Mouse (Mus musculus): ENCODE measurements around the gene Ell. TPM values are rescaled to one million over a fixed set of nuclear protein-coding genes. Genes with fewer than 3 reads are reported as not detected.

Ell gene
- 10 to 100 TPM; 38.3 to 48.7 TPM for total RNA-seq (2023)

DNA sequence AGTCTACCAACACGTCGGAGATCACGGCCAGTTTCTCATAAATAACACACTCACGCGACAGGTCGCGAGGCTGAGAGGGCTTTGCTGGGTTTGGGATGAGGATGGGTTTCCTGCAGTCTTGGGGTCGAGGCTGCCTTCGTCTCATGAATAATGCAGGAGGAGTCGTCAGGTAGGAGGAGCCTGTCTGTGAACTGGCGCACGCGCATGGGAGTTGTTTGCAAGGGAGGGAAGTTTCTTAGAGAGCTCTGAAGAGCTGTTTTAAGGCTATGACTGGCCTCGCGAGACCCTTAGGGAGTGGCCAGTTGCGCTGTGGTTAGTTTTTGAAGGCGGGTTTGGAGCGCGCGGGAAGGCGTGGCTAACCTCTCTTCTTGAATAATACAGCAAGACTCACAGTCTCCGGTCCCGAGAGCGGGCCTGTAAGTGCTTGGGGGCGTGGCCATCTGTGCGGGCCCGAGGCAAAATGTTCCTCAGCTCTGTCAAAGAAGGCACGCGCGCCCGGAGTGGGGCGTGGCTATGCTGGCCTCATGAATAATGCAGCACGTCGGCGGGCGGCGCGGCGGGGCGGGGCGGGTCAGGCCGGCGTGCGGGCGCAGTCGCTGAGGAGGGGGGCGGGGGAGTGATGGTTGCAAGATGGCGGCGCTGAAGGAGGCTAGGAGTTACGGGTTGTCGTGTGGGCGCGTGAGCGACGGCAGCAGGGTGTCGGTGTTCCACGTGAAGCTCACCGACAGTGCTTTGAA lies at the start of gene Ell:
Ell (plus strand) TSS at position 381 of the 737 bp plus-strand sequence.

GRCm38 (mm10) chr8:70492664-70493640 lies 46.3 kb upstream of the Ell start, which contains the start of gene Crlf1:
Gene Crlf1 (plus strand): TSS chr8:70493158.

DNA sequence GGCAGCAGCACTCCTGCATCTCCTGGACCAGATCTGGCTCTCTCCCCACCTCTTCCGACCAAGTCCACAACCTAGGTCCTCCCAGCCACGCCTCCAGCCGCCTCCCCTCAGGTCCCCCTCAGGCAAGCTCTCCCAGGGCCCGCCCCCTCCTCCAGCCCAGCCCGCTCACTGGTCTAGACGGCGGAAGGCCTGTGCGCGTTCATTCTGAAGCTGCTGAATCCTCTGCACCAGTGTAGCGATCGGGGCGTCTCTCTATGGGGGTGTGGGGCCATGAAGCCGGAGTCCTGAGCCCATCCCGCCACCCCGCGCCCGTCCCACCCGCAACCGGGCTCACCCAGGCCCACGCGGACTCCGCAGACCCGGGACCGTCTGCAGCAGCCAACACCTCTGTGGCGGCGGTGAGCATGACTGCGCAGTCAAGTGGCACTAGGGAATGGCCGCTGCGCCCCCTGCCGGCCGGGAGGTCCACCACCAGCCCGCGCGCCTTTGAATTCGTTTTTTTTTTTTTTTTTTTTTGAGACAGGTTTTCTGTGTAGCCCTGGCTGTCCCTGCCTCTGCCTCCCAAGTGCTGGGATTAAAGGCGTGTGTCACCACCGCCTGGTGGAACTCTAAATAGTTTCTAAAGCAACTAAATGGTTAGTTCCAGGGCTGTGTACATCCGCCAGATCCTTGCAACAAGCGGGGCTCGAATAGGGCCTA lies 32.8 kb upstream of the Ell start, which contains the start of gene Rex1bd:
Rex1bd (minus strand) TSS at position 425 of the 699 bp plus-strand sequence.

GRCm38 (mm10) chr8:70510228-70510915 lies 28.9 kb upstream of the Ell start, which contains the start of gene Uba52:
Gene Uba52 (minus strand): TSS chr8:70510801.

DNA sequence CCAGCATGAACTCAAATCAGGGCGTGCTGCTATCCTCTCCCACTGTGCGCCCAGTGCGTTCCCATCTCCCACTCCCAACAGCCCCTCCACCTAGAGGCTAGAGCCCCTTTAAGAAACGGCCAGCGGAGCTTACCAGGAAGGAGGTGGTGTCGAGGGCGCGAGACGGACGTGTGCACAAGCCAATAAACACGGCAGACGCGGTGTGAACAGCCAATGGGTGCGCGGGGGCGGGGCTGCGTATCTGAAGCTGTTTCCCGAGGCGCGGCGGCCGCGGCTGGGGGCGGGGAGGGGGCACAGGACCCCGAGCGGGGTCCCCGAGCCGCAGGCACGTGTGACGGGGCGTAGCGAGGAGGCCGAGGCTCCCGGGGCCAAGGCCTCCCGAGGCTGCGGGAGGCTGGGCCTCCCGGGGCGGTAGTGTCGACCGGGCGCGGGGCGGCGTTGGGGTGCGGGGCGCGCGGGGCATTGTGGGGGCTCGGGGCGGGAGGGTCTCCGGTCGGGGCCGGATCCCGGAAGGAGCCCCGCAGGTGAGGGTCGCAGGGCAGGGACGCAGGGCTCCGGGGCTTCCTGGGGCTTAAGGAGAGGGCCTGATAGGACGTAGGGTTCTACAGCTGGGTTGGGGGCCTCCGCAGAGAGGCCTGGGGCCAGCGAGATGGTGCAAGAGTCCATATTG lies 11.6 kb upstream of the Ell start, which contains the start of the genes Fkbp8 and Kxd1:
Fkbp8 (plus strand) TSS at position 213 of the 670 bp plus-strand sequence.
Kxd1 (minus strand) TSS at position 445 of the 670 bp plus-strand sequence.

GRCm38 (mm10) chr8:70593961-70594609 lies 54.8 kb downstream of the Ell start, which contains the start of gene Isyna1:
Gene Isyna1 (plus strand): TSS chr8:70594373.

DNA sequence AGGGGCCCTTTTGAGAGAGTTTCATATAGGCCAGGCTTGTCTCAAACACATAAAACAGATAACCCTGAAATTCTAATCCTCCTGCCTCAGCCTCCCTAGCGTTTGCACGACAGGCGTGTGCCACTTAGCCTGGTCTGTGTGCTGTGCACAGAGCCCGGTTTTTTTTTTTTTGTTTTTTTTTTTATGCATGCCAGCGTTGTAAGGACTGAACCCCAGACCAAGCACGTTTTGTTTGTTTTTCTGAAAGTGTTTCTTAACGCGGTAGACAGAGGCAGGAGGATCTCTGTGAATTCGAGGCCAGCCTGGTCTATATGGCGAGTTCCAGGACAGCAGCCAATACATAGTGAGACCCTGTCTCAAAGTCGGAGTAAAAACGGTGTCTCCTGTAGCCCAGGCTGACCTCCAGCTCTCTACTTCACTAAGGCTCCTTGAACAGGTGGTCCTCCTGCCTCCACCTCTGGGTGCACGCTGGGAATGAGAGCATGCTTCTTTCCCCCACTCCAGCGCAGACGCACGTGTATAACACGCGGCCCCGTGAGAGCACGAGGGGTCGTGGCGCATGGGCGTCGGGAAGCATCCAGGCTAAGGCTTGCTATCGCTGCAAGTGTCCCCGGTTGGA lies 69.6 kb downstream of the Ell start, which contains the start of gene Ssbp4:
Ssbp4 (minus strand) TSS at position 124 of the 619 bp plus-strand sequence.

GRCm38 (mm10) chr8:70615894-70616293 lies 76.6 kb downstream of the Ell start, which contains the start of gene Lrrc25:
Gene Lrrc25 (plus strand): TSS chr8:70616155.

DNA sequence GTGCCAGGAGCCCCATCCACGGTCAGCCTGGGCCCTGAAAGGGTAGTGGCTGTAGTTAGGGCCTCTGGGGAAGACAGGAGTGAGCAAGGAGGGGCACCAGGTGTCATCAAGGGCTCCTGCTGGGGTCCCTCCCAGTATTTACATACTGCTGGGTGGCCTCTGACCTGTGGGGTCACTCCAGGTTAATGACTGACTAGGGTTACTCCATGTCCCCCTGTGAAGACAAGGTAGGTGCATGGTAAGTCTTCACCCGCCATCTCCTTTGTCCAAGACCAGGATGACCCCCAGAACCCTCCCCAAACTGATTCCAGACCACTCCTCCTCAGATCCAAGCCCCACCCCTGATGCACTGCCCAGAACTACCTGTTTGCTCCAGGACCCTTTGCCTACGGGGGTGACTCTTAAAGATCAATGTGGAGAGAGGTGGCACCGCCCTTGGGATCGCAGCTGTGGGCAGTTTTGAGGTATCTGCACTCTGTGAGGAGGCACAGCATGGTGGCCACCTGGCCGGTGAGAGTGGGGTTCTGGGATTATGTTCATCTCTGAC lies 93.2 kb downstream of the Ell start, which contains the start of gene Gdf15:
Gdf15 (minus strand) TSS at position 111 of the 547 bp plus-strand sequence.

Other genes with a start within 250 kb of the Ell start
- 10 to 100 TPM; 45.8 to 47.9 TPM for gene Ddx49, start 237.0 kb upstream of the Ell start, total RNA-seq (2023)
- gene Cope, start 236.9 kb upstream of the Ell start, total RNA-seq (2023), result 100 to 1,000 TPM; 162 TPM
- gene Cers1, start 223.7 kb upstream of the Ell start, total RNA-seq (2023), result not detected
- not detected for gene Gdf1, start 209.6 kb upstream of the Ell start, total RNA-seq (2023)
- gene Upf1, start 186.2 kb upstream of the Ell start, total RNA-seq (2023), result 10 to 100 TPM; 57.5 to 62.4 TPM
- gene Comp, start 165.9 kb upstream of the Ell start, total RNA-seq (2023), result 1 to 10 TPM in 1 of 2 experiments, under 1 TPM in 1; 0.97 to 2.9 TPM
- gene Crtc1, start 99.9 kb upstream of the Ell start, total RNA-seq (2023), result 10 to 100 TPM in 1 of 2 experiments, 1 to 10 TPM in 1; 9.7 to 10.2 TPM
- 1 to 10 TPM; 7.1 to 7.7 TPM for gene Klhl26, start 62.5 kb upstream of the Ell start, total RNA-seq (2023)
- gene Tmem59l, start 52.1 kb upstream of the Ell start, total RNA-seq (2023), result not detected
- gene Crlf1, start 46.3 kb upstream of the Ell start, total RNA-seq (2023), result not detected
- gene Rex1bd, start 32.7 kb upstream of the Ell start, total RNA-seq (2023), result 10 to 100 TPM; 45.5 to 50.2 TPM
- 1,000 to 10,000 TPM; 1,782 to 1,797 TPM for gene Uba52, start 28.7 kb upstream of the Ell start, total RNA-seq (2023)
- gene Fkbp8, start 11.7 kb upstream of the Ell start, total RNA-seq (2023), result 100 to 1,000 TPM; 180 to 186 TPM
- gene Kxd1, start 11.5 kb upstream of the Ell start, total RNA-seq (2023), result 10 to 100 TPM; 72.6 to 79.4 TPM
- 10 to 100 TPM; 53.8 to 56.4 TPM for gene Isyna1, start 54.9 kb downstream of the Ell start, total RNA-seq (2023)
- 100 to 1,000 TPM; 135 to 148 TPM for gene Ssbp4, start 69.4 kb downstream of the Ell start, total RNA-seq (2023)
- 100 to 1,000 TPM; 164 to 177 TPM for gene Lrrc25, start 76.7 kb downstream of the Ell start, total RNA-seq (2023)
- 10 to 100 TPM; 54.8 to 78.0 TPM for gene Gdf15, start 93.0 kb downstream of the Ell start, total RNA-seq (2023)
- 1 to 10 TPM; 7.2 to 9.8 TPM for gene Pgpep1, start 120.9 kb downstream of the Ell start, total RNA-seq (2023)
- gene Lsm4, start 133.8 kb downstream of the Ell start, total RNA-seq (2023), result 10 to 100 TPM; 46.0 to 54.9 TPM
- gene Jund, start 159.5 kb downstream of the Ell start, total RNA-seq (2023), result 1,000 to 10,000 TPM; 1,065 to 1,168 TPM
- 10 to 100 TPM; 15.5 to 15.9 TPM for gene Iqcn, start 164.0 kb downstream of the Ell start, total RNA-seq (2023)
- gene Gm3336, start 179.1 kb downstream of the Ell start, total RNA-seq (2023), result under 1 TPM in 1 of 2 experiments, not detected in 1; 0.79 TPM
- gene Pde4c, start 184.3 kb downstream of the Ell start, total RNA-seq (2023), result under 1 TPM in 1 of 2 experiments, not detected in 1; 0.24 TPM
- gene Rab3a, start 215.2 kb downstream of the Ell start, total RNA-seq (2023), result 1 to 10 TPM; 5.7 to 6.9 TPM
- gene Mpv17l2, start 221.5 kb downstream of the Ell start, total RNA-seq (2023), result 10 to 100 TPM; 28.9 to 32.4 TPM
- 10 to 100 TPM; 23.1 to 26.5 TPM for gene Pik3r2, start 237.3 kb downstream of the Ell start, total RNA-seq (2023)